Mouse (Mus musculus) urinary bladder, postnatal 36 days (tissue): Measurements from ENCODE around the gene Tas2r121.
"Not testable (repeated sequence)": the region's sequence is repeated elsewhere in the genome, so short reads cannot be mapped to it uniquely, and the experiment has no call there.

Experiments used
- DNase-seq, 2 experiments: peaks; one replicate each; pipeline ENCODE4 v3.0.0; 2022; ENCODE audit warnings: low spot score in 2 of 2, mixed read lengths in 1 of 2

Tas2r121 gene

DNA sequence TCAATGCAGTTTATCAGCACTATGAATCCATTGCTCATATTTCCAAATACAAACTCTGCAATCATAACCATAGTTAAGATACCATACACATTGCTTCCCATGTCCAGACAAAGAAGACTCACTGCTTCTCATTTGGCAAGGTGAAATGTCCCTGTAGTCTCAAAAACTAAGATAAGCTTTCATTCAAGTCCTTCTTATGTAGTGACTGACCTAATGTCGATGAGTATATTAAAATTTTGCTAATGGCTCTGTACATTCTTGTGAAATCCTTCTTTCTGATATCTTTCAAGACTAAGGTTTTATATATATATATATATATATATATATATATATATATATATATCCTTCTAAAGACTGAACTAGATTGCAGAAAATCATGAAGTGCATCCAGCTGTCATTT is at the start of gene Tas2r121:
Tas2r121 (minus strand) TSS at position 101 of the 400 bp plus-strand sequence.
- DNase-seq: no peak

DNA sequence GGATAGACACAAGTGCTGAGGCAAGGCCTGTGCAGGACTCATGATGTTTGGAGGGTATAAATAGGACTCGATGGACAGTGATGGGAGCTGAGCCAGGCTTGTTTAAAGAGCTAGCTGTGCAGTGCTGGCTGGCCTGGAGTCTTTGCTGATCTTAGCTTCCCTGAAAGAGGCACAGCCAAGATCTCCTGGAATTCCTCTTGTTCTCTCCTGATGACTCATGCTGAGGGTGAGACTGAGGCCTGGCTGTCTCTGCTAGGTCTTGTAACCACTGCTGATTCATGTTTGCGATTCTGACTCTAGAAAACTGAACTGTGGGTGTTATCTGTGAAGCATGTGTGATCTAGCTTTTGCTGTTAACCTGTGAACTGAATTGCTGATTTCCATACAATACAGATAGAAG is 49.4 kb upstream of the Tas2r121 start:
- no peak for DNase-seq

DNA sequence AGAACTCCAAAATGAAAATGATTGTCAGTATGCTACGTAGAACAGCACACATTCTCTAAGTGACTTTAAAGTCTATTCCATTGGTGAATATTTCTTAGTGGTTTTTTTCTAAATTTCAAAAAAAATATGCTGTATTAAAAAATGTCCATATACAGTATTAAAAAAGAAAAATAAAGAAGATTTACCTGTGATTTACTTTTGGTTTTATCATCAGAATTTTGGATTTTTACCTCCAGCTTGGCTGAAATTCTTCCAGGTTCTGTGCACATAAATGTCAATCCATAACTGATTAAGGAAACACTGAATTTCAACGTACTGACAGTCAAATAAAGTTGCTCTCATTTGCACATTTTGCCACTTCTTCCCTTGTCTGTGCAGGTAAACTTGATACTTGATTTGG is 37.1 kb upstream of the Tas2r121 start, which contains the start of gene Tas2r115:
Tas2r115 (minus strand) TSS at position 101 of the 400 bp plus-strand sequence.
- DNase-seq: no peak

DNA sequence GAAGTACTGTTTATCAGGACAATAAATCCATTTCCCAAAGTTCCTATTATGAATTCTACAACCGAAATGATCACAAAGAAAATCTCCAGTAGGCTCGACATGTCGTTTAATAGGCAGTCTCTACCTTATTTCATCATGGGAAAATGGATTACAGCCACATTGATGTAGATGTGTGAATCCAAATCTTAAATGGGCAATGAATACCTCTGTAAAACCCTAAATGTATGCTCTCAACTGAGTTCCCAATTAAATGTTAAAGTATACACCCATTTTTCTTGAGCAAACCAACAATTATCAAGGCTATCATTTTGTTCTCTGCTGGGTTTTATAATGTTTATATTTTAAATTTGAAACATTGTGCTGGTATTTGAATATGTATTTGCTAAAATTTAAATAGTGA is 11.0 kb upstream of the Tas2r121 start, which contains the start of gene Tas2r122:
Tas2r122 (minus strand) TSS at position 101 of the 400 bp plus-strand sequence.
- no peak for DNase-seq

DNA sequence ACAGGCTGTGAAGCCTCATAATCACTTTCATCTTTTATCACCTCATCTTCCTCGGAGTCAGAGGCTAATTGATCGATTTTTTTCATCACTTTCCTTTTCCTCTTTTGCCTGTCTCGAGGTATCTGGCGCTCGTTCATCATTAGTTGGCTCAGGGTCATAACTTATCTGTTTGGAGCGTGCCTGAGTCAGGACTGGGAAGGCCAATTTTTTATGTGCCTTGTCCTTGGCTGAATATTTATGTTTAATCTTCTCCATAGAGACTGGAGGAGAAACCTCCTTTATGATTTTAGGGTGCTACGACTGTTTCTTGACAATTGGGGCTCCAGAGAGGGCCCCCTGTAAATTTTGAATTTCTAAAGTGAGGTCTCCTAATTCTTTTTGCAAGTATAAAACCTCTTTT is 9.2 kb downstream of the Tas2r121 start:
- not testable (repeated sequence) for DNase-seq

DNA sequence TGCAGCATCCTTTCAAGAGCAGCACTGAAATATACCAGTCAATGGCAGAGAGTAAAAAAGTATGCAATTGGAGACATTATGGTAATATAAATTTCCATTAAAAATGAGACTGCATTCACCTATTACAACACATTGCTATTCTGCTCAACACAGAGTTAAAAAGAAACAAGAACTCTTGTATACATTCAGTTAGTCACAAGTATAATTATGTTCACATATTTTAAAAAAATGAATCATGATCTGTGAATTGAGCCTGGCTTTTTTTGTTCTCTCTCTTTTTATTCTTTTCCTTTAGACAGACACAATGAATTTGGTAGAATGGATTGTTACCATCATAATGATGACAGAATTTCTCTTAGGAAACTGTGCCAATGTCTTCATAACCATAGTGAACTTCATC is 44.2 kb downstream of the Tas2r121 start, which contains the start of gene Tas2r120:
Tas2r120 (plus strand) TSS at position 301 of the 400 bp plus-strand sequence.
- DNase-seq: no peak

DNA sequence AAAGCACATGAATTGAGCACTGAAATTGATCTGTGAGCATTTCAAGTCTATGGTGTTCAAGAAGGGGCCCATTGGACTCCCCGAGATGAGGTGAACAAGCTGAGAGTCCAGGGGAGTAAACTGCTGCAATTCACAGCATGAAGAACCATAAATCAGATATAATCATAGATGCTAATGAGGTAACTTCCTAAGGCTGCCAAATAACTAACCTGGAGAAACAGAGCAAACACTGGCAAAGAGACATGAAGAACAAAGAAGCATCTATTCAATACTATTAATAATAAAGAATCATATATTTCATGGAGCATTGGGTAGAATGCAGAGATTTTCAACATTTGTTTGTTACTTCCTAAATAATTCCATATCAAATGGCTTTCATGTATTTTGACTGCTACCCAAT is 49.4 kb downstream of the Tas2r121 start, which contains the start of gene A630073D07Rik:
A630073D07Rik (minus strand) TSS at position 101 of the 400 bp plus-strand sequence.
- no peak for DNase-seq
